Mouse (Mus musculus) MEL (cell line): ENCODE measurements at regions not wholly inside any gene's neighbourhood (a gene's known extent, or its start where the extent isn't known, plus 50 kb on each side); places are given as distances from the start of the nearest gene placed in this dataset.

ENCODE experiments used
- DNase-seq: peaks from one replicate; pipeline ENCODE4 v3.0.0; 2011; ENCODE audit warnings: low read depth, low spot score
- H3K27ac ChIP-seq: 2 replicates; pipeline ENCODE4 v1.5.1; 2012; ENCODE audit warnings: low read depth, mild to moderate bottlenecking, control low read depth, low read length, moderate library complexity; ENCODE audit not compliant: control insufficient read depth
- H3K27me3 ChIP-seq, 2 experiments: fragments of 150-350 bp in 1 of 2; sonication (generic) in 1 of 2; 2 replicates each; pipeline ENCODE4 v1.6.1; 2012; ENCODE audit warnings: low read length in 2 of 2, mild to moderate bottlenecking in 2 of 2, improper control_type of control experiment in 1 of 2, moderate library complexity in 1 of 2; ENCODE audit not compliant: insufficient read depth in 2 of 2, control insufficient read depth in 1 of 2
- H3K36me3 ChIP-seq, 2 experiments: 2 replicates each; pipeline ENCODE4 v1.6.1; 2012 to 2014; ENCODE audit warnings: low read length in 2 of 2, improper control_type of control experiment in 1 of 2, inconsistent platforms in 1 of 2, mild to moderate bottlenecking in 1 of 2; ENCODE audit not compliant: insufficient read depth in 2 of 2, control insufficient read depth in 1 of 2
- H3K4me1 ChIP-seq, 2 experiments: fragments of 150-350 bp in 1 of 2; sonication (generic) in 1 of 2; 2 replicates each; pipeline ENCODE4 v1.6.1; 2012; ENCODE audit warnings: low read length in 2 of 2, improper control_type of control experiment in 1 of 2, mild to moderate bottlenecking in 1 of 2; ENCODE audit not compliant: insufficient read depth in 2 of 2, control insufficient read depth in 1 of 2
- H3K4me3 ChIP-seq, 2 experiments: fragments of 150-350 bp in 1 of 2; sonication (generic) in 1 of 2; 2 replicates each; pipeline ENCODE4 v1.5.1; 2012; ENCODE audit warnings: low read depth in 2 of 2, low read length in 2 of 2, mild to moderate bottlenecking in 2 of 2, moderate library complexity in 2 of 2, control low read depth in 1 of 2, improper control_type of control experiment in 1 of 2; ENCODE audit not compliant: control insufficient read depth in 1 of 2, insufficient read depth in 1 of 2
- H3K79me2 ChIP-seq: 2 replicates; pipeline ENCODE4 v1.6.1; 2012; ENCODE audit warnings: mild to moderate bottlenecking, low read length, moderate library complexity; ENCODE audit not compliant: control insufficient read depth, poor library complexity, insufficient read depth
- H3K9ac ChIP-seq: 2 replicates; pipeline ENCODE4 v1.6.1; 2012; ENCODE audit warnings: low read depth, mild to moderate bottlenecking, control low read depth, low read length, moderate library complexity; ENCODE audit not compliant: control insufficient read depth, poor library complexity, severe bottlenecking
- H3K9me3 ChIP-seq: fragments of 150-350 bp; sonication (generic); replicated peaks from 2 replicates; pipeline ENCODE4 v1.6.1; 2012; ENCODE audit warnings: mild to moderate bottlenecking, low read length, improper control_type of control experiment, moderate library complexity; ENCODE audit not compliant: insufficient read depth
- CHD1 ChIP-seq: IDR thresholded peaks from 2 replicates; pipeline ENCODE4 v1.6.1; 2012; ENCODE audit warnings: low read depth, mild to moderate bottlenecking, inconsistent platforms, low read length, improper control_type of control experiment
- CHD2 ChIP-seq: IDR thresholded peaks from 2 replicates; pipeline ENCODE4 v1.6.1; 2011; ENCODE audit warnings: low read length, improper control_type of control experiment
- CTCF ChIP-seq, 3 experiments: IDR thresholded peaks in 2 of 3; conservative IDR thresholded peaks in 1 of 3; 2 replicates each; pipeline ENCODE4 v1.5.1; 2011 to 2012; ENCODE audit warnings: low read length in 3 of 3, low read depth in 2 of 3, mild to moderate bottlenecking in 2 of 3, improper control_type of control experiment in 1 of 3, inconsistent platforms in 1 of 3, mixed read lengths in 1 of 3, moderate library complexity in 1 of 3; ENCODE audit not compliant: control insufficient read depth in 1 of 3, insufficient read depth in 1 of 3, poor library complexity in 1 of 3, severe bottlenecking in 1 of 3
- E2F4 ChIP-seq: IDR thresholded peaks from 2 replicates; pipeline ENCODE4 v1.6.1; 2011; ENCODE audit warnings: low read depth, low read length, improper control_type of control experiment, borderline replicate concordance
- ELF1 ChIP-seq: IDR thresholded peaks from 2 replicates; pipeline ENCODE4 v1.6.1; 2014; ENCODE audit warnings: low read depth, mild to moderate bottlenecking, inconsistent platforms, low read length, improper control_type of control experiment, moderate library complexity
- EP300 ChIP-seq, 2 experiments: IDR thresholded peaks; 2 replicates each; pipeline ENCODE4 v1.6.1; 2011; ENCODE audit warnings: improper control_type of control experiment in 2 of 2, low read length in 2 of 2, low read depth in 1 of 2, mild to moderate bottlenecking in 1 of 2
- ETS1 ChIP-seq: IDR thresholded peaks from 2 replicates; pipeline ENCODE4 v1.6.1; 2012; ENCODE audit warnings: low read depth, mild to moderate bottlenecking, inconsistent platforms, low read length, improper control_type of control experiment, moderate library complexity
- GABPA ChIP-seq: IDR thresholded peaks from 2 replicates; pipeline ENCODE4 v1.6.1; 2012; ENCODE audit warnings: low read depth, mild to moderate bottlenecking, inconsistent platforms, low read length, improper control_type of control experiment, moderate library complexity
- GATA1 ChIP-seq: IDR thresholded peaks from 2 replicates; pipeline ENCODE4 v1.6.1; 2011; ENCODE audit warnings: low read depth, low read length, improper control_type of control experiment
- HCFC1 ChIP-seq: IDR thresholded peaks from 2 replicates; pipeline ENCODE4 v1.6.1; 2012; ENCODE audit warnings: low read depth, mild to moderate bottlenecking, inconsistent platforms, low read length, improper control_type of control experiment, moderate library complexity
- JUND ChIP-seq: IDR thresholded peaks from 2 replicates; pipeline ENCODE4 v1.6.1; 2011; ENCODE audit warnings: low read depth, mild to moderate bottlenecking, improper control_type of control experiment, low read length
- KAT2A ChIP-seq: conservative IDR thresholded peaks from 2 replicates; pipeline ENCODE4 v1.6.1; 2012; ENCODE audit warnings: low read depth, low read length, improper control_type of control experiment, inconsistent platforms
- MAFK ChIP-seq: IDR thresholded peaks from 2 replicates; pipeline ENCODE4 v1.6.1; 2011; ENCODE audit warnings: low read depth, mild to moderate bottlenecking, low read length, improper control_type of control experiment, borderline replicate concordance
- MAX ChIP-seq: IDR thresholded peaks from 2 replicates; pipeline ENCODE4 v1.6.1; 2011; ENCODE audit warnings: low read length, improper control_type of control experiment
- MAZ ChIP-seq: IDR thresholded peaks from 2 replicates; pipeline ENCODE4 v1.6.1; 2012; ENCODE audit warnings: low read depth, mild to moderate bottlenecking, inconsistent platforms, low read length, improper control_type of control experiment
- MEF2A ChIP-seq: IDR thresholded peaks from 2 replicates; pipeline ENCODE4 v1.6.1; 2014; ENCODE audit warnings: low read depth, mild to moderate bottlenecking, inconsistent platforms, low read length, improper control_type of control experiment; ENCODE audit not compliant: poor library complexity, insufficient replicate concordance, severe bottlenecking; ENCODE audit errors: extremely low read depth
- MXI1 ChIP-seq: IDR thresholded peaks from 2 replicates; pipeline ENCODE4 v1.6.1; 2011; ENCODE audit warnings: mild to moderate bottlenecking, low read depth, low read length, improper control_type of control experiment
- MYB ChIP-seq: IDR thresholded peaks from 2 replicates; pipeline ENCODE4 v1.6.1; 2011; ENCODE audit warnings: mild to moderate bottlenecking, low read depth, low read length, improper control_type of control experiment
- MYC ChIP-seq: IDR thresholded peaks from 2 replicates; pipeline ENCODE4 v1.6.1; 2011; ENCODE audit warnings: low read depth, mild to moderate bottlenecking, low read length, improper control_type of control experiment, moderate library complexity
- NELFE ChIP-seq: IDR thresholded peaks from 2 replicates; pipeline ENCODE4 v1.6.1; 2011; ENCODE audit warnings: low read depth, low read length, improper control_type of control experiment
- NRF1 ChIP-seq: IDR thresholded peaks from 2 replicates; pipeline ENCODE4 v1.6.1; 2014; ENCODE audit warnings: low read depth, mild to moderate bottlenecking, inconsistent platforms, low read length, improper control_type of control experiment, moderate library complexity; ENCODE audit not compliant: poor library complexity, insufficient read depth, severe bottlenecking
- POLR2AphosphoS2 ChIP-seq: IDR thresholded peaks from 2 replicates; pipeline ENCODE4 v1.6.1; 2011; ENCODE audit warnings: low read length, improper control_type of control experiment
- POLR2AphosphoS5 ChIP-seq: IDR thresholded peaks from 2 replicates; pipeline ENCODE4 v1.6.1; 2012; ENCODE audit warnings: low read depth, borderline replicate concordance, mild to moderate bottlenecking, inconsistent platforms, low read length, moderate library complexity, mixed read lengths
- RCOR1 ChIP-seq: IDR thresholded peaks from 2 replicates; pipeline ENCODE4 v1.6.1; 2012; ENCODE audit warnings: low read depth, mild to moderate bottlenecking, inconsistent platforms, low read length, improper control_type of control experiment
- SIN3A ChIP-seq: IDR thresholded peaks from 2 replicates; pipeline ENCODE4 v1.6.1; 2012; ENCODE audit warnings: low read length, improper control_type of control experiment, inconsistent platforms
- SMC3 ChIP-seq: IDR thresholded peaks from 2 replicates; pipeline ENCODE4 v1.6.1; 2011; ENCODE audit warnings: low read depth, low read length, improper control_type of control experiment
- TAL1 ChIP-seq: IDR thresholded peaks from 2 replicates; pipeline ENCODE4 v1.6.1; 2012; ENCODE audit warnings: mild to moderate bottlenecking, inconsistent platforms, low read length, moderate library complexity, mixed read lengths
- TBP ChIP-seq: IDR thresholded peaks from 2 replicates; pipeline ENCODE4 v1.8.0; 2011; ENCODE audit warnings: low read depth, low read length, improper control_type of control experiment
- TCF12 ChIP-seq: IDR thresholded peaks from 2 replicates; pipeline ENCODE4 v1.6.1; 2014; ENCODE audit warnings: low read depth, mild to moderate bottlenecking, inconsistent platforms, low read length, improper control_type of control experiment, moderate library complexity
- UBTF ChIP-seq: IDR thresholded peaks from 2 replicates; pipeline ENCODE4 v1.6.1; 2012; ENCODE audit warnings: low read depth, mild to moderate bottlenecking, inconsistent platforms, low read length, improper control_type of control experiment, moderate library complexity, borderline replicate concordance; ENCODE audit not compliant: insufficient read depth
- USF1 ChIP-seq: IDR thresholded peaks from 2 replicates; pipeline ENCODE4 v1.6.1; 2014; ENCODE audit warnings: low read depth, mild to moderate bottlenecking, inconsistent platforms, low read length, improper control_type of control experiment, moderate library complexity
- USF2 ChIP-seq, 2 experiments: IDR thresholded peaks; 2 replicates each; pipeline ENCODE4 v1.6.1; 2011 to 2012; ENCODE audit warnings: improper control_type of control experiment in 2 of 2, low read length in 2 of 2, borderline replicate concordance in 1 of 2, inconsistent platforms in 1 of 2, low read depth in 1 of 2, mild to moderate bottlenecking in 1 of 2; ENCODE audit not compliant: insufficient read depth in 1 of 2
- ZC3H11A ChIP-seq: IDR thresholded peaks from 2 replicates; pipeline ENCODE4 v1.6.1; 2012; ENCODE audit warnings: low read depth, mild to moderate bottlenecking, inconsistent platforms, low read length, improper control_type of control experiment
- ZKSCAN1 ChIP-seq: IDR thresholded peaks from 2 replicates; pipeline ENCODE4 v1.6.1; 2012; ENCODE audit warnings: low read depth, mild to moderate bottlenecking, inconsistent platforms, low read length, improper control_type of control experiment, moderate library complexity
- ZMIZ1 ChIP-seq: IDR thresholded peaks from 2 replicates; pipeline ENCODE4 v1.6.1; 2012; ENCODE audit warnings: low read depth, mild to moderate bottlenecking, inconsistent platforms, low read length, improper control_type of control experiment, moderate library complexity
- ZNF384 ChIP-seq: IDR thresholded peaks from 2 replicates; pipeline ENCODE4 v1.6.1; 2012; ENCODE audit warnings: low read depth, mild to moderate bottlenecking, inconsistent platforms, low read length, improper control_type of control experiment

- peaks cover 0 to 3% of the 10 kb centered on the region in 2 experiments; a peak in 2 of 4 replicates for H3K36me3 ChIP-seq
- no peaks in the 10 kb centered on the region for H3K27me3 ChIP-seq
- peak overlapping the region; percentile 73 for H3K27ac ChIP-seq
- peak; percentile 35 for DNase-seq
- H3K4me3 ChIP-seq, result peak overlapping the region; percentile 62 to 68
- peak overlapping the region; percentile 70 for H3K9ac ChIP-seq
- H3K4me1 ChIP-seq, result peaks cover 0 to 10% of the 10 kb centered on the region in 2 experiments; a peak in 2 of 4 replicates
- H3K9me3 ChIP-seq, result no peaks in the 10 kb centered on the region
- no peaks in the 10 kb centered on the region; the same call in 1 of the 2 replicates for H3K79me2 ChIP-seq
- TF ChIP-seq MEF2A, result no peak
- TF ChIP-seq JUND, result no peak
- no peak for TF ChIP-seq ELF1
- peak; percentile 27; the same call in 1 of the 2 replicates for TF ChIP-seq MXI1
- peak; percentile 33; the same call in 1 of the 2 replicates for TF ChIP-seq GATA1
- no peak for TF ChIP-seq USF1
- TF ChIP-seq ZNF384, result peak; percentile 89
- TF ChIP-seq CTCF (IDR thresholded peaks at IDR 0.05 in 2 of 3, conservative IDR thresholded peaks at IDR 0.05 in 1 of 3; ENCODE audit: control insufficient read depth in 1 of 3, insufficient read depth in 1 of 3, low read depth in 2 of 3, low read length in 3 of 3, poor library complexity in 1 of 3, severe bottlenecking in 1 of 3), result no peak
- TF ChIP-seq USF2 (IDR thresholded peaks at IDR 0.05; ENCODE audit: borderline replicate concordance in 1 of 2, insufficient read depth in 1 of 2, low read depth in 1 of 2, low read length in 2 of 2), result no peak
- TF ChIP-seq TBP, result no peak
- no peak; the same call in 1 of the 2 replicates for TF ChIP-seq CHD1
- TF ChIP-seq MAX, result no peak
- no peak for TF ChIP-seq TCF12
- TF ChIP-seq ZC3H11A, result no peak
- no peak for TF ChIP-seq KAT2A
- no peak for TF ChIP-seq MYC
- TF ChIP-seq MAFK, result no peak
- TF ChIP-seq TAL1, result no peak
- TF ChIP-seq ZKSCAN1, result no peak
- TF ChIP-seq POLR2AphosphoS5, result no peak
- TF ChIP-seq SIN3A, result peak; percentile 11
- no peak for TF ChIP-seq MAZ
- TF ChIP-seq RCOR1, result no peak
- no peak for TF ChIP-seq UBTF
- no peak for TF ChIP-seq NELFE
- no peak for TF ChIP-seq POLR2AphosphoS2
- no peak for TF ChIP-seq GABPA
- no peak for TF ChIP-seq ETS1
- no peak for TF ChIP-seq CHD2
- TF ChIP-seq HCFC1, result no peak
- no peak for TF ChIP-seq NRF1
- TF ChIP-seq EP300 (IDR thresholded peaks at IDR 0.05; ENCODE audit: low read depth in 1 of 2, low read length in 2 of 2), result no peak
- no peak for TF ChIP-seq E2F4
- no peak for TF ChIP-seq SMC3
- no peak for TF ChIP-seq ZMIZ1
- TF ChIP-seq MYB, result no peak
Observed at GRCm38 (mm10) chr5:148740366-148741266, 188.0 kb upstream of the Ubl3 start.
